Mouse (Mus musculus): ENCODE data around the gene Pigk. TPM values are rescaled to one million over a fixed set of nuclear protein-coding genes. Genes with fewer than 3 reads are reported as not detected.

Gene Pigk
- polyA plus RNA-seq, 1 experiment: 5.8 TPM

DNA sequence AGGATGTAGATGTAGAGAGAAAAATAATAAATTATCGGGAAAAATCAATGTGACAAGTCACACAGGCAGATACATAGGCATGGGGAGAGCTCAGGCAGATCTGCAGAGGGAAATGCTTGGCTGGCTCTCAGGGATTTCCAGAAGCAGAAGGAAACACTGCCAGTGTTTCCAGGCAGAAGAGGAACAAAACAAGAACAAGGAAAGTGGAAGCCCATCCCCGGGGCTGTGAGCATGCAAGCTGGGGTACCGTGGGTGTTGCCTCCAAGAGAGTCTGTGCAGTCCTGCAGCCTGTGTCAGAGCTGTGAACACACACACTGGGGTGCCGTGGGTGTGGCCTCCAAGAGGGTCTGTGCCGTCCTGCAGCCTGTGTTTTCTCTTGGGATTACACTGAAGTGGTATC lies 279.7 kb downstream of the Pigk start:
- 72% methylated on average over 5 of the region's 5 CpGs for WGBS
- no peaks in the 10 kb centered on the region for H3K4me1 ChIP-seq (ENCODE audit: control insufficient read depth, insufficient read depth, insufficient read length)
- no peak for DNase-seq (ENCODE audit: low read depth in 1 of 2, low spot score in 2 of 2)
- TF ChIP-seq POLR2A (IDR thresholded peaks at IDR 0.05; ENCODE audit: low read depth, low read length) (no peak), CTCF (IDR thresholded peaks at IDR 0.05; ENCODE audit: extremely low read depth, insufficient read depth, insufficient read length, insufficient replicate concordance) (no peak)
- H3K27me3 ChIP-seq (ENCODE audit: control insufficient read depth, insufficient read depth, low read length): no peaks in the 10 kb centered on the region
- H3K4me3 ChIP-seq (ENCODE audit: extremely low read depth, insufficient read depth, insufficient read length): no peak overlapping the region
- no peaks in the 10 kb centered on the region for H3K36me3 ChIP-seq (ENCODE audit: control insufficient read depth, insufficient read depth, low read length)
- H3K27ac ChIP-seq (ENCODE audit: insufficient read depth, low read length): no peak overlapping the region

GRCm38 (mm10) chr3:152998106-152998505 lies 284.2 kb downstream of the Pigk start:
- Histone ChIP-seq H3K27ac (ENCODE audit: insufficient read depth, low read length) (no peak overlapping the region), H3K36me3 (ENCODE audit: control insufficient read depth, insufficient read depth, low read length) (no peaks in the 10 kb centered on the region), H3K4me3 (ENCODE audit: extremely low read depth, insufficient read depth, insufficient read length) (no peak overlapping the region), H3K4me1 (ENCODE audit: control insufficient read depth, insufficient read depth, insufficient read length) (no peaks in the 10 kb centered on the region), H3K27me3 (ENCODE audit: control insufficient read depth, insufficient read depth, low read length) (no peaks in the 10 kb centered on the region)
- DNase-seq (ENCODE audit: low read depth in 1 of 2, low spot score in 2 of 2): no peak
- TF ChIP-seq POLR2A (IDR thresholded peaks at IDR 0.05; ENCODE audit: low read depth, low read length): no peak
- TF ChIP-seq CTCF (IDR thresholded peaks at IDR 0.05; ENCODE audit: extremely low read depth, insufficient read depth, insufficient read length, insufficient replicate concordance): no peak
- 72% methylated on average over 5 of the region's 5 CpGs for WGBS

GRCm38 (mm10) chr3:152998901-152999300 lies 285.0 kb downstream of the Pigk start:
- no peaks in the 10 kb centered on the region for H3K27me3 ChIP-seq (ENCODE audit: control insufficient read depth, insufficient read depth, low read length)
- DNase-seq (ENCODE audit: low read depth in 1 of 2, low spot score in 2 of 2): no peak
- no peaks in the 10 kb centered on the region for H3K36me3 ChIP-seq (ENCODE audit: control insufficient read depth, insufficient read depth, low read length)
- TF ChIP-seq CTCF (IDR thresholded peaks at IDR 0.05; ENCODE audit: extremely low read depth, insufficient read depth, insufficient read length, insufficient replicate concordance): no peak
- no peak for TF ChIP-seq POLR2A (IDR thresholded peaks at IDR 0.05; ENCODE audit: low read depth, low read length)
- H3K4me1 ChIP-seq (ENCODE audit: control insufficient read depth, insufficient read depth, insufficient read length): no peaks in the 10 kb centered on the region
- no peak overlapping the region for H3K27ac ChIP-seq (ENCODE audit: insufficient read depth, low read length)
- WGBS: 88% methylated on average over 5 of the region's 5 CpGs
- no peak overlapping the region for H3K4me3 ChIP-seq (ENCODE audit: extremely low read depth, insufficient read depth, insufficient read length)

DNA sequence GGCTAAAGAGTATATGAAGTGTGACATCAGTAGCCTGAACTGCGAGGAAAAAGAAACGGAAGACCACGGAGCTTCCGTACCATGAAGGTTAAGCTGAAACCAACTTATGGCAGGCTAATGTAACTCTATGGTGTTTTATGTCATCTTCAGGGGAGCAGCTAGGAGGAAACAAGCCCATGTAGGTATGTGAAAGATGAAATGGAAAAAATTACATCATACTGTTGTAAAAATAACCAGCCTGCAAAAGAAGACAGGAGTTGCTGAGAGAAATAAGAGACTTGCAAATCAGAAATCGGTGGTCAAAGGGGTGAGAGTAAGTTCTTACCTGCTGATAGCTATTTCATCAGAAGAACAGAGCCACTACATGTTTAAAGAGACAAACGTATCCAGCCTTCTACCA lies 293.0 kb downstream of the Pigk start:
- Histone ChIP-seq H3K4me1 (ENCODE audit: control insufficient read depth, insufficient read depth, insufficient read length) (no peaks in the 10 kb centered on the region), H3K27me3 (ENCODE audit: control insufficient read depth, insufficient read depth, low read length) (no peaks in the 10 kb centered on the region), H3K27ac (ENCODE audit: insufficient read depth, low read length) (no peak overlapping the region), H3K36me3 (ENCODE audit: control insufficient read depth, insufficient read depth, low read length) (no peaks in the 10 kb centered on the region), H3K4me3 (ENCODE audit: extremely low read depth, insufficient read depth, insufficient read length) (no peak overlapping the region)
- no peak for DNase-seq (ENCODE audit: low read depth in 1 of 2, low spot score in 2 of 2)
- 86% methylated on average over 6 of the region's 6 CpGs for WGBS
- TF ChIP-seq POLR2A (IDR thresholded peaks at IDR 0.05; ENCODE audit: low read depth, low read length) (no peak), CTCF (IDR thresholded peaks at IDR 0.05; ENCODE audit: extremely low read depth, insufficient read depth, insufficient read length, insufficient replicate concordance) (no peak)

DNA sequence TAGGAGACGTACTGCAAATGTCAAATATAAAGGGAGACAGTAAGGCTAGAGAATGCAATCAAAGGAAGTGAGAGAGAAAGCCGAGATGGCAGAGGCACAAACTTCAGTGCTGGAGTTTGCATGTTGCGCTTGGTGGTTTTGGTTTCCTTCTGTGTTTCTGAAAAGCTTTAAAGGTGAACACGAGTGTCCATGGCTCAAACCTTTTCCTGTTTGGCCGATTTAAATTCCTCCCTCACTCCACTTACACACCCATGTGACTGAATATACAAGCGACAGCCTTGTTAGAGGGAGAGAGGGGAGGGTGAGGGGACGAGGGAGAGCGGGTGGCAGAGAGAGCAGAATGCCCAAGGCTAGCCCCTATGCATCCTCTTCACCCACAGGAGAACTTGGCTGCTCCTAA lies 302.5 kb downstream of the Pigk start:
- H3K27me3 ChIP-seq (ENCODE audit: control insufficient read depth, insufficient read depth, low read length): no peaks in the 10 kb centered on the region
- H3K4me1 ChIP-seq (ENCODE audit: control insufficient read depth, insufficient read depth, insufficient read length): no peaks in the 10 kb centered on the region
- DNase-seq (ENCODE audit: low read depth in 1 of 2, low spot score in 2 of 2): no peak
- no peaks in the 10 kb centered on the region for H3K36me3 ChIP-seq (ENCODE audit: control insufficient read depth, insufficient read depth, low read length)
- no peak overlapping the region for H3K27ac ChIP-seq (ENCODE audit: insufficient read depth, low read length)
- H3K4me3 ChIP-seq (ENCODE audit: extremely low read depth, insufficient read depth, insufficient read length): no peak overlapping the region
- 27% methylated on average over 8 of the region's 8 CpGs for WGBS
- TF ChIP-seq CTCF (IDR thresholded peaks at IDR 0.05; ENCODE audit: extremely low read depth, insufficient read depth, insufficient read length, insufficient replicate concordance) (no peak), POLR2A (IDR thresholded peaks at IDR 0.05; ENCODE audit: low read depth, low read length) (no peak)

DNA sequence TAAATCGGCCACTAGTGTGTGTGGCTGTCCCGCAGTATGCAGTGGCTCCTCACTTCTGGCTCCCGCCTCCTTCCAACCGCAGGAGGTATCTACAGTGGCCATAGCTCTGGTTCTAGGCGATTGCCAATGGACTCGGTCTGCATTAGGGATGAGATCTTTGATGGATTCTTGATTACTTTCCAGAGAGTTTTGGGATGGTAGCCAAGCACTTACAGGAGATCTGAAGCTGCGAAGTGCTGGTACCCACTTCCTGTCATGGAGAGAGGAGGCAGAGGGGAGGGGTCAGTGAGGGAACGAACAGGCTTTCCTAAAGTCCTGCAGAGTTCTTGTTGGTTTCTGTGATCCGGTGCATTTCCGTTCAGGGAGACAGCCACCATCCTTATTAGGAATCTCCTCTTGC lies 304.2 kb downstream of the Pigk start:
- Histone ChIP-seq H3K27me3 (ENCODE audit: control insufficient read depth, insufficient read depth, low read length) (no peaks in the 10 kb centered on the region), H3K4me3 (ENCODE audit: extremely low read depth, insufficient read depth, insufficient read length) (no peak overlapping the region), H3K4me1 (ENCODE audit: control insufficient read depth, insufficient read depth, insufficient read length) (no peaks in the 10 kb centered on the region), H3K27ac (ENCODE audit: insufficient read depth, low read length) (no peak overlapping the region), H3K36me3 (ENCODE audit: control insufficient read depth, insufficient read depth, low read length) (no peaks in the 10 kb centered on the region)
- WGBS: 74% methylated on average over 10 of the region's 10 CpGs
- TF ChIP-seq POLR2A (IDR thresholded peaks at IDR 0.05; ENCODE audit: low read depth, low read length): no peak
- TF ChIP-seq CTCF (IDR thresholded peaks at IDR 0.05; ENCODE audit: extremely low read depth, insufficient read depth, insufficient read length, insufficient replicate concordance): no peak
- DNase-seq (ENCODE audit: low read depth in 1 of 2, low spot score in 2 of 2): no peak

GRCm38 (mm10) chr3:153024016-153024415 lies 310.1 kb downstream of the Pigk start:
- whole genome bisulfite sequencing: 91% methylated on average over 11 of the region's 11 CpGs
- no peaks in the 10 kb centered on the region for H3K4me1 ChIP-seq (ENCODE audit: control insufficient read depth, insufficient read depth, insufficient read length)
- DNase-seq (ENCODE audit: low read depth in 1 of 2, low spot score in 2 of 2): no peak
- H3K36me3 ChIP-seq (ENCODE audit: control insufficient read depth, insufficient read depth, low read length): no peaks in the 10 kb centered on the region
- TF ChIP-seq CTCF (IDR thresholded peaks at IDR 0.05; ENCODE audit: extremely low read depth, insufficient read depth, insufficient read length, insufficient replicate concordance) (no peak), POLR2A (IDR thresholded peaks at IDR 0.05; ENCODE audit: low read depth, low read length) (no peak)
- H3K27me3 ChIP-seq (ENCODE audit: control insufficient read depth, insufficient read depth, low read length): no peaks in the 10 kb centered on the region
- no peak overlapping the region for H3K27ac ChIP-seq (ENCODE audit: insufficient read depth, low read length)
- H3K4me3 ChIP-seq (ENCODE audit: extremely low read depth, insufficient read depth, insufficient read length): no peak overlapping the region

Other genes with a start within 250 kb of the Pigk start
- gene Ak5, start 45.7 kb upstream of the Pigk start, polyA plus RNA-seq (2012; rRNA removed): 0.02 and 0.05 TPM in 2 replicates

All from spleen, adult 2 months (tissue).